Mouse (Mus musculus): ENCODE results near the gene Hint2. TPM values are rescaled to one million over a fixed set of nuclear protein-coding genes. Genes with fewer than 3 reads are reported as not detected.

Gene Hint2
- total RNA-seq, 2 experiments from 2014 or later, result 92.2 to 98.4 TPM

Small RNAs within 50 kb of the gene (microRNA-seq; reads per million reads assigned to microRNA genes)
- 0.35 to 0.82 reads per million in 2 experiments for gene Gm25262

Other genes starting within 250 kb of the Hint2 start
- not detected for gene Fam166b, start 227.3 kb downstream of the Hint2 start, total RNA-seq (2021)
- gene Tesk1, start 214.5 kb downstream of the Hint2 start, total RNA-seq (2021), result 10 to 100 TPM; 41.2 to 45.4 TPM
- under 1 TPM; 0.56 to 0.69 TPM for gene Cd72, start 201.8 kb downstream of the Hint2 start, total RNA-seq (2021)
- gene Sit1, start 172.7 kb downstream of the Hint2 start, total RNA-seq (2021), result not detected
- 10 to 100 TPM; 33.3 to 36.9 TPM for gene Ccdc107, start 163.6 kb downstream of the Hint2 start, total RNA-seq (2021)
- gene Arhgef39, start 156.8 kb downstream of the Hint2 start, total RNA-seq (2021), result 10 to 100 TPM; 14.0 to 15.7 TPM
- gene Car9, start 149.5 kb downstream of the Hint2 start, total RNA-seq (2021), result under 1 TPM; 0.74 to 0.97 TPM
- 100 to 1,000 TPM; 104 to 136 TPM for gene Tpm2, start 132.7 kb downstream of the Hint2 start, total RNA-seq (2021)
- gene Creb3, start 94.1 kb downstream of the Hint2 start, total RNA-seq (2021), result 10 to 100 TPM; 53.2 to 53.4 TPM
- gene Tln1, start 93.8 kb downstream of the Hint2 start, total RNA-seq (2021), result 100 to 1,000 TPM; 184 to 187 TPM
- 10 to 100 TPM; 38.6 to 39.1 TPM for gene Rgp1, start 77.8 kb downstream of the Hint2 start, total RNA-seq (2021)
- 10 to 100 TPM; 17.7 to 17.8 TPM for gene Gba2, start 77.6 kb downstream of the Hint2 start, total RNA-seq (2021)
- under 1 TPM in 1 of 2 experiments, not detected in 1; 0.52 TPM for gene Msmp, start 72.0 kb downstream of the Hint2 start, total RNA-seq (2021)
- gene Npr2, start 24.5 kb downstream of the Hint2 start, total RNA-seq (2021), result 10 to 100 TPM; 35.1 to 35.8 TPM
- under 1 TPM in 1 of 2 experiments, not detected in 1; 0.32 TPM for gene Spag8, start 2.9 kb downstream of the Hint2 start, total RNA-seq (2021)
- gene Tmem8b, start 12.5 kb upstream of the Hint2 start, total RNA-seq (2021), result 10 to 100 TPM; 15.4 to 17.9 TPM
- gene Fam221b, start 12.7 kb upstream of the Hint2 start, total RNA-seq (2021), result under 1 TPM in 1 of 2 experiments, not detected in 1; 0.23 TPM
- not detected for gene Olfr70, start 44.3 kb upstream of the Hint2 start, total RNA-seq (2021)
- gene Olfr71, start 53.8 kb upstream of the Hint2 start, total RNA-seq (2021), result not detected
- 1 to 10 TPM; 3.2 to 3.4 TPM for gene Hrct1, start 70.7 kb upstream of the Hint2 start, total RNA-seq (2021)
- 1 to 10 TPM; 2.0 to 2.3 TPM for gene Spaar, start 73.6 kb upstream of the Hint2 start, total RNA-seq (2021)
- gene Olfr159, start 114.5 kb upstream of the Hint2 start, total RNA-seq (2021), result not detected
- gene Olfr156, start 167.4 kb upstream of the Hint2 start, total RNA-seq (2021), result not detected
- not detected for gene Olfr157, start 183.7 kb upstream of the Hint2 start, total RNA-seq (2021)
- gene Olfr155, start 195.1 kb upstream of the Hint2 start, total RNA-seq (2021), result not detected
- gene Reck, start 219.1 kb upstream of the Hint2 start, total RNA-seq (2021), result 10 to 100 TPM; 11.7 to 11.9 TPM